Mouse (Mus musculus) cortical plate, adult 2 months (tissue): ENCODE measurements at regions not wholly inside any gene's neighbourhood (a gene's known extent, or its start where the extent isn't known, plus 50 kb on each side); places are given as distances from the start of the nearest gene placed in this dataset.

ENCODE experiments used
- H3K27ac ChIP-seq: fragments of 200-500 bp; 2 replicates; pipeline ENCODE4 v1.5.1; 2012; ENCODE audit warnings: low read length, control low read depth, inconsistent platforms; ENCODE audit not compliant: insufficient read depth
- H3K4me1 ChIP-seq: fragments of 200-500 bp; 2 replicates; pipeline ENCODE4 v1.6.1; 2011; ENCODE audit warnings: low read length; ENCODE audit not compliant: control insufficient read depth, insufficient read depth
- H3K4me3 ChIP-seq: fragments of 200-500 bp; 2 replicates; pipeline ENCODE4 v1.5.1; 2011; ENCODE audit warnings: mild to moderate bottlenecking, low read length, control low read depth; ENCODE audit not compliant: insufficient read depth
- CTCF ChIP-seq: fragments of 200-500 bp; IDR thresholded peaks from 2 replicates; pipeline ENCODE4 v1.5.1; 2011; ENCODE audit warnings: mild to moderate bottlenecking, control low read depth, low read length; ENCODE audit not compliant: insufficient read depth; ENCODE audit errors: extremely low read depth
- POLR2A ChIP-seq: fragments of 200-500 bp; IDR thresholded peaks from 2 replicates; pipeline ENCODE4 v1.6.1; 2011; ENCODE audit warnings: mild to moderate bottlenecking, low read length, control low read depth; ENCODE audit not compliant: insufficient read depth; ENCODE audit errors: extremely low read depth

DNA sequence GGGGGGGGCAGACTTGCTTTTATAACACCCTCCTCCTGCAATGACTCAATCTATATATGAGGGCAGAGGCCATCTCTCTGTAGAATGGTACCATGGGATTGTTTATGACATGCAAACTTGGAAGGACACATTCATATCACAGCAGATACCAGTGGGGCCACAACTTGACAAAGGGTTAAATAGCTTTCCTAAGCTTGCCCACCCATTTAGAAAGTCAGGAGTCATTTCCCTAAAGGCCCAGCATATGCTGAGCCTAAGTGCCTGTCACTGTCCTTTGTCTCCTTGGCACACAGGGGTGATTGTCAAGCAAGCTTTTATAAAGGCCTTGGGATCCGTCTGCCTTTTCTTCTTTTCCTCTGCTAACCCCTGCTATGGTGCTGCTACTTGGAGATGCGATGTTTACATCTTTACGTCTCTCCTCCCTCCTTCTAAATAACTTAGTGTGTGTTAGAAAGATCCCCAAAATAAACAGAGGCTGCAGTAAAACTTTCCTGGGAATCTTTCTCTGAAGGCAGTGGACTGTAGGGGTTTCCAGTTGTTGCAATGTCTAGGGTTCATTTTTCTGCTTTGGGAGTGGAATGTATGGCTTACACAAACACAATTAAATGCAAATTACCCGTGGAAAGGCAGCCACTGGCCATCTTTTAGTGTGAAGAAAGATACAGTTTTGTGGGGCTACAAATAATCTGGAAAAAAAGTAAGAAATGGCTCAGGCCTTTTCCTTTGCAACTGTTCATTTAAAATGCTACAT lies 161.5 kb upstream of the Bmper start:
- Histone ChIP-seq H3K4me3 (no peak overlapping the region), H3K27ac (no peak overlapping the region), H3K4me1 (no peaks in the 10 kb centered on the region)
- TF ChIP-seq POLR2A: no peak
- TF ChIP-seq CTCF: no peak

DNA sequence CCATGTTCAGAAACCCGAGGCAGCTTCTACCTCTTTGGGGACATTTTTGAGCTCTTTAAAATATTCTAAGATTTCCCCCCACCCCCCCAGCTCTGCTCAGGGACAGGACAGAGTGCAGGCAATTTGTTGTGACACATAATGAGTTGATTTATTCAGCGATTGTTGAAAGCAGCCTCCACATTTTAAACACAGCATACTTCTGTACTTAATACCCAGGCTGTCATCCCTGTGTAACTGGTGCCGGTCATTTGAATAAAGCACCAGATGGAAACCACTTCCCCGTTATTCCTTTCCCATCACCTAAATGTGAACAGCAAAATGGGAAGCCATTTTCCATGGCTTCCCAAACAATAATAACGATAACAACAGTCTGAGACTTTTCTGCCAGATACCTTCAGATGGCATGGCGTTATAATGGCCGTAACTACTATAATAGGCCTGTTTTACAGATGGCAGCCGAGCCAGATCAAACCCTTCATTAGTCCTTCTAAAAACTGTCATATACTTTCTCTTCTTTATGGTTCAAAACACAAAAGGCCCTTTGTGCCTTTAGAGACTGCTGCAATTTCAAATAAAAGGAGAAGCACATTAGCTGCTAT lies 160.7 kb upstream of the Bmper start:
- Histone ChIP-seq H3K4me3 (no peak overlapping the region), H3K4me1 (no peaks in the 10 kb centered on the region), H3K27ac (no peak overlapping the region)
- TF ChIP-seq POLR2A (no peak), CTCF (no peak)

DNA sequence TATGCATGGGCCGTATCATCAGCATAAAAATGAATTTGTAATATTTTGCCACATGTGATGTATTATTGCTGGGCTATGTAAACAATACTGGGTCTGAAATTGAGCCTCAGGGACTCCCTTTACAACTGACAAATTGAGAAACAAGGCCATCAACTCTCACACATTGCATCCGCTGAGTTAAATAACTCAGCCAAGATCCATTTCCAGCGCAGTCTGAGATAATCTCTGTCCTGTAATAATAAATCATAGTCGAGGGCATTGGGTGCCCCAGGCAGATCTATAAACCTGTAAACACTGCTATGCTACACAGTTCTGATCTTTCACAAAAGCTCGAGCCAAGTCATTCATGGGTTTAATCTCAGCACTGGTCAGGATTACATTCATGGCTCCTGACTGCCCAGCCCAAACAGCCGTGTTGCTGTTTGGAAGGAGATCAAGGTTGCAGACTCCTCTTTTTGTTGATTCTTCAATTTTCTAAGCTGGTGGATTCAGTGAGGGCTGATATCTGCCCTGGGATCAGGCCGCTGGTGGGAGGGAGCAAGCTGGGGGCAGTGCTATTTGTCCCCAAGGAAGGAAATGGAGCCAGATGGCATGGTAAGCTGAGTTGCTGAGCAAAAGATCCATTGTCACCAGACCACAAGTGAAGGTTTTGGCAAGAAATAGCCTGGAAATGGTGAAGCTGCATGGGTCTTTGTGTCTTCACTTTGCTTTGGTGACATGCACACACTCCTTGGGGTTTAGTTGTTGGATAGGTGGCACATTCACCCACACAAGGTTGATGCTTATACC lies 160.0 kb upstream of the Bmper start:
- no peak for TF ChIP-seq POLR2A
- no peak for TF ChIP-seq CTCF
- no peaks in the 10 kb centered on the region for H3K4me1 ChIP-seq
- no peak overlapping the region for H3K27ac ChIP-seq
- H3K4me3 ChIP-seq: no peak overlapping the region

DNA sequence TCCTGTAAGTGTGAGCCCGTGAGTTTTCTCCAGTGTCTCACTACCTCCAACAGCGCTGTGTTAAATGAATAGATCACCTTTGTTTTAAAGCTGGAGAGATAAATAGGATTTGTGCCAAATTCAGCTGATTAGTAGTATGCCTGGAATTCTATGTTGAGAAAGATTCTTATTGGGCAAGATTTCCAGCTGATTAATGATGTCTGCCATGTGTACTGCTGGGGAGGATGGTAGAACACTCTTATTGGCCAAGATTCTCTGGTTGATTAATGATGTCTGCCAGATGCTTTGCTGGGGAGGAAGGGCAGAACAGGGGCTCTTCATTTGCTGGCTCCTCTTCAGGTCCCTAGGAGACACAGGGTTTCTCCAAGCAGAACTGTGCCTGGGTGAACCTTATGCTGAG lies 158.9 kb upstream of the Bmper start:
- no peak for TF ChIP-seq CTCF
- TF ChIP-seq POLR2A: no peak
- Histone ChIP-seq H3K4me3 (no peak overlapping the region), H3K27ac (no peak overlapping the region), H3K4me1 (no peaks in the 10 kb centered on the region)

- TF ChIP-seq CTCF: no peak
- no peak for TF ChIP-seq POLR2A
Measured at GRCm38 (mm10) chr9:23064811-23065210, 158.1 kb upstream of the Bmper start.

GRCm38 (mm10) chr9:23068101-23068791 lies 154.6 kb upstream of the Bmper start:
- TF ChIP-seq POLR2A: no peak
- no peak for TF ChIP-seq CTCF
- H3K27ac ChIP-seq: no peak overlapping the region
- no peak overlapping the region for H3K4me3 ChIP-seq
- no peaks in the 10 kb centered on the region for H3K4me1 ChIP-seq

More at GRCm38 (mm10) chr9:23064811-23065210, 158.1 kb upstream of the Bmper start:
- no peaks in the 10 kb centered on the region for H3K4me1 ChIP-seq
- no peak overlapping the region for H3K27ac ChIP-seq
- no peak overlapping the region for H3K4me3 ChIP-seq

GRCm38 (mm10) chr9:23069161-23069560 lies 153.7 kb upstream of the Bmper start:
- Histone ChIP-seq H3K4me3 (no peak overlapping the region), H3K27ac (no peak overlapping the region), H3K4me1 (no peaks in the 10 kb centered on the region)
- no peak for TF ChIP-seq POLR2A
- TF ChIP-seq CTCF: no peak

DNA sequence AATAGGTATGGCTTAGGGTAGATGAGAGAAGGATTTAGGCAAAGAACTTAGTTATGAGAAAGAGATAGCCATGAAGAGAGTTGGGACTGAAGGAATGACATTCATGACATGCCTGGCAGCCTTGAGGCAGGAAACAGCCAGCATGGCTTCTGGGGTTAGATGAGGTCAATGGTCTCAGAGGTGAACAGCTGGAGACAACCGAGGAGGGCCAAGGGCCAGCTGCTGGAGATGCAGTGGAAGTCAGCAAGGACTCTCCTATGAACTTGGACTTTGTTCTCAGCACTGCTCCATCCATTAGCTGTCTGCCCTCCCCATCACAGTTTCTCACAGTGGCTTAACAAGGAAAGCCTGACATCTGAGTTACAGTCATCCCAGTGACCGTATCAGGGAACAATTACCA lies 151.9 kb upstream of the Bmper start:
- no peak overlapping the region for H3K27ac ChIP-seq
- TF ChIP-seq CTCF: no peak
- no peak for TF ChIP-seq POLR2A
- no peaks in the 10 kb centered on the region for H3K4me1 ChIP-seq
- H3K4me3 ChIP-seq: no peak overlapping the region

GRCm38 (mm10) chr9:23072741-23073140 lies 150.1 kb upstream of the Bmper start:
- Histone ChIP-seq H3K4me3 (no peak overlapping the region), H3K4me1 (no peaks in the 10 kb centered on the region), H3K27ac (no peak overlapping the region)
- no peak for TF ChIP-seq POLR2A
- no peak for TF ChIP-seq CTCF

- no peaks in the 10 kb centered on the region for H3K4me1 ChIP-seq
- H3K4me3 ChIP-seq: no peak overlapping the region
- TF ChIP-seq POLR2A: no peak
- TF ChIP-seq CTCF: no peak
- no peak overlapping the region for H3K27ac ChIP-seq
Measured at GRCm38 (mm10) chr9:23083562-23083961, 139.3 kb upstream of the Bmper start.
